Mouse (Mus musculus) forebrain, embryonic 13.5 days (tissue): ENCODE measurements around the gene Zfp385c. TPM values are rescaled to one million over a fixed set of nuclear protein-coding genes. Genes with fewer than 3 reads are reported as not detected.

Experiments used
- ATAC-seq: fragments of 200-750 bp; cut with Nextera tagmentation; 2 replicates; pipeline ENCODE4 v1.8.0; 2017
- H3K27ac ChIP-seq: fragments of 300-500 bp; sonication (generic); 2 replicates; pipeline ENCODE4 v1.5.1; 2015; ENCODE audit warnings: inconsistent platforms, mild to moderate bottlenecking, moderate library complexity
- H3K27me3 ChIP-seq: fragments of 300-500 bp; sonication (generic); 2 replicates; pipeline ENCODE4 v1.6.1; 2015; ENCODE audit warnings: mild to moderate bottlenecking, inconsistent platforms
- H3K36me3 ChIP-seq: fragments of 300-500 bp; sonication (generic); 2 replicates; pipeline ENCODE4 v1.6.1; 2015; ENCODE audit warnings: mild to moderate bottlenecking, inconsistent platforms; ENCODE audit not compliant: poor library complexity, severe bottlenecking
- H3K4me1 ChIP-seq: fragments of 300-500 bp; sonication (generic); 2 replicates; pipeline ENCODE4 v1.6.1; 2015; ENCODE audit warnings: inconsistent platforms
- H3K4me2 ChIP-seq: fragments of 300-500 bp; sonication (generic); 2 replicates; pipeline ENCODE4 v1.6.1; 2015; ENCODE audit warnings: inconsistent platforms, mild to moderate bottlenecking, moderate library complexity
- H3K4me3 ChIP-seq: fragments of 300-500 bp; sonication (generic); 2 replicates; pipeline ENCODE4 v1.5.1; 2015; ENCODE audit warnings: mild to moderate bottlenecking, inconsistent platforms
- H3K9ac ChIP-seq: fragments of 300-500 bp; sonication (generic); 2 replicates; pipeline ENCODE4 v1.6.1; 2015; ENCODE audit warnings: mild to moderate bottlenecking, inconsistent platforms
- H3K9me3 ChIP-seq: fragments of 300-500 bp; sonication (generic); replicated peaks from 2 replicates; pipeline ENCODE4 v1.6.1; 2016; ENCODE audit warnings: inconsistent platforms
- WGBS: fragments of 180-500 bp; shearing (Covaris S2); methylation state at CpG from one replicate; pipeline ENCODE4 v1.1.7; 2015; 5-methylcytosine and 5-hydroxymethylcytosine counted together
- polyA plus RNA-seq: library from polyadenylated mRNA; unstranded; fragments of >200 nt; fragmentation: Nextera tagmentation; extraction: Ambion mirVana; gene quantifications from 2 replicates; pipeline ENCODE4 v1.2.1, GENCODE M21; 2015

Zfp385c gene
- polyA plus RNA-seq, 1 experiment from 2014 or later: 0.48 TPM

- WGBS: 80% methylated on average over 4 of the region's 4 CpGs
- H3K4me3 ChIP-seq: no peak overlapping the region
- H3K27ac ChIP-seq: no peak overlapping the region
- peaks cover 23% of the 10 kb centered on the region; the same call in 1 of the 2 replicates for H3K4me1 ChIP-seq
- H3K36me3 ChIP-seq: peaks cover 31% of the 10 kb centered on the region
- no peak overlapping the region for H3K4me2 ChIP-seq
- H3K9me3 ChIP-seq: no peaks in the 10 kb centered on the region
- H3K9ac ChIP-seq: no peak overlapping the region
- H3K27me3 ChIP-seq: no peaks in the 10 kb centered on the region
- no peak for ATAC-seq
Measured at GRCm38 (mm10) chr11:100604321-100605005, 87.8 kb downstream of the Zfp385c start.

- H3K9ac ChIP-seq: no peak overlapping the region
- H3K27ac ChIP-seq: no peak overlapping the region
- H3K4me3 ChIP-seq: no peak overlapping the region
- no peaks in the 10 kb centered on the region for H3K27me3 ChIP-seq
- no peak overlapping the region for H3K4me2 ChIP-seq
- peaks cover 37% of the 10 kb centered on the region for H3K36me3 ChIP-seq
- 81% methylated on average over 8 of the region's 8 CpGs for WGBS
- peaks cover 23% of the 10 kb centered on the region; the same call in 1 of the 2 replicates for H3K4me1 ChIP-seq
- no peaks in the 10 kb centered on the region for H3K9me3 ChIP-seq
- no peak for ATAC-seq
Measured at GRCm38 (mm10) chr11:100603813-100604212, 88.4 kb downstream of the Zfp385c start.

GRCm38 (mm10) chr11:100603155-100603554, 89.1 kb downstream of the Zfp385c start:
- Histone ChIP-seq H3K27ac (no peak overlapping the region), H3K4me3 (no peak overlapping the region), H3K36me3 (peaks cover 41% of the 10 kb centered on the region), H3K9ac (no peak overlapping the region), H3K4me2 (no peak overlapping the region), H3K9me3 (no peaks in the 10 kb centered on the region), H3K27me3 (no peaks in the 10 kb centered on the region), H3K4me1 (peaks cover 23% of the 10 kb centered on the region; the same call in 1 of the 2 replicates)
- 95% methylated on average over 9 of the region's 9 CpGs for WGBS
- ATAC-seq: no peak

GRCm38 (mm10) chr11:100601372-100601771, 90.9 kb downstream of the Zfp385c start:
- 94% methylated on average over 3 of the region's 3 CpGs for WGBS
- no peaks in the 10 kb centered on the region for H3K9me3 ChIP-seq
- ATAC-seq: no peak
- no peak overlapping the region for H3K4me2 ChIP-seq
- H3K9ac ChIP-seq: no peak overlapping the region
- no peak overlapping the region for H3K27ac ChIP-seq
- H3K36me3 ChIP-seq: peaks cover 57% of the 10 kb centered on the region
- no peak overlapping the region for H3K4me3 ChIP-seq
- H3K4me1 ChIP-seq: peaks cover 21% of the 10 kb centered on the region; the same call in 1 of the 2 replicates
- no peaks in the 10 kb centered on the region for H3K27me3 ChIP-seq

GRCm38 (mm10) chr11:100598074-100598473, 94.2 kb downstream of the Zfp385c start:
- H3K4me3 ChIP-seq: no peak overlapping the region
- ATAC-seq: no peak
- no peaks in the 10 kb centered on the region for H3K27me3 ChIP-seq
- H3K9me3 ChIP-seq: no peaks in the 10 kb centered on the region
- peaks cover 88% of the 10 kb centered on the region for H3K36me3 ChIP-seq
- H3K27ac ChIP-seq: no peak overlapping the region
- 92% methylated on average over 4 of the region's 4 CpGs for WGBS
- no peak overlapping the region for H3K9ac ChIP-seq
- H3K4me1 ChIP-seq: no peaks in the 10 kb centered on the region
- no peak overlapping the region for H3K4me2 ChIP-seq

- 86% methylated on average over 4 of the region's 4 CpGs for WGBS
- no peaks in the 10 kb centered on the region for H3K4me1 ChIP-seq
Measured at GRCm38 (mm10) chr11:100595533-100595932, 96.7 kb downstream of the Zfp385c start.

GRCm38 (mm10) chr11:100594608-100595007, 97.6 kb downstream of the Zfp385c start:
- H3K9ac ChIP-seq: no peak overlapping the region
- no peak overlapping the region for H3K27ac ChIP-seq
- no peaks in the 10 kb centered on the region for H3K4me1 ChIP-seq
- WGBS: 91% methylated on average over 7 of the region's 7 CpGs
- peaks cover 98% of the 10 kb centered on the region for H3K36me3 ChIP-seq
- no peak for ATAC-seq
- H3K27me3 ChIP-seq: no peaks in the 10 kb centered on the region
- no peak overlapping the region for H3K4me2 ChIP-seq
- H3K9me3 ChIP-seq: no peaks in the 10 kb centered on the region
- H3K4me3 ChIP-seq: no peak overlapping the region

More at GRCm38 (mm10) chr11:100595533-100595932, 96.7 kb downstream of the Zfp385c start:
- Histone ChIP-seq H3K27me3 (no peaks in the 10 kb centered on the region), H3K27ac (no peak overlapping the region), H3K36me3 (peaks cover 98% of the 10 kb centered on the region), H3K4me2 (no peak overlapping the region), H3K9ac (no peak overlapping the region), H3K9me3 (no peaks in the 10 kb centered on the region), H3K4me3 (no peak overlapping the region)
- no peak for ATAC-seq

- no peak overlapping the region for H3K4me2 ChIP-seq
- no peaks in the 10 kb centered on the region for H3K9me3 ChIP-seq
- no peak overlapping the region for H3K4me3 ChIP-seq
- ATAC-seq: no peak
- no peaks in the 10 kb centered on the region for H3K27me3 ChIP-seq
- peaks cover 98% of the 10 kb centered on the region for H3K36me3 ChIP-seq
- WGBS: 88% methylated on average over 11 of the region's 11 CpGs
- H3K9ac ChIP-seq: no peak overlapping the region
- H3K27ac ChIP-seq: no peak overlapping the region
- no peaks in the 10 kb centered on the region for H3K4me1 ChIP-seq
Measured at GRCm38 (mm10) chr11:100592346-100593046, 99.8 kb downstream of the Zfp385c start.

- Histone ChIP-seq H3K4me1 (no peaks in the 10 kb centered on the region), H3K9me3 (no peaks in the 10 kb centered on the region)
Measured at GRCm38 (mm10) chr11:100588462-100588861, 103.8 kb downstream of the Zfp385c start.

GRCm38 (mm10) chr11:100585148-100585547, 107.1 kb downstream of the Zfp385c start:
- no peaks in the 10 kb centered on the region for H3K27me3 ChIP-seq
- over 99% methylated on average over 3 of the region's 3 CpGs for WGBS
- H3K4me1 ChIP-seq: peaks cover 7% of the 10 kb centered on the region
- no peak overlapping the region for H3K27ac ChIP-seq
- H3K9ac ChIP-seq: no peak overlapping the region
- H3K9me3 ChIP-seq: no peaks in the 10 kb centered on the region
- no peak overlapping the region for H3K4me3 ChIP-seq
- no peak for ATAC-seq
- no peak overlapping the region for H3K4me2 ChIP-seq
- peaks cover 100% of the 10 kb centered on the region for H3K36me3 ChIP-seq

More at GRCm38 (mm10) chr11:100588462-100588861, 103.8 kb downstream of the Zfp385c start:
- ATAC-seq: no peak
- Histone ChIP-seq H3K9ac (no peak overlapping the region), H3K27me3 (no peaks in the 10 kb centered on the region), H3K27ac (no peak overlapping the region), H3K4me2 (no peak overlapping the region), H3K36me3 (peaks cover 100% of the 10 kb centered on the region), H3K4me3 (no peak overlapping the region)
- WGBS: 94% methylated on average over 2 of the region's 2 CpGs

- no peak overlapping the region for H3K27ac ChIP-seq
- H3K9me3 ChIP-seq: no peaks in the 10 kb centered on the region
- no peak for ATAC-seq
- peaks cover 7% of the 10 kb centered on the region for H3K4me1 ChIP-seq
- no peaks in the 10 kb centered on the region for H3K27me3 ChIP-seq
- no peak overlapping the region for H3K4me3 ChIP-seq
- WGBS: 88% methylated on average over 7 of the region's 7 CpGs
- no peak overlapping the region for H3K4me2 ChIP-seq
- H3K36me3 ChIP-seq: peaks cover 100% of the 10 kb centered on the region
- H3K9ac ChIP-seq: no peak overlapping the region
Measured at GRCm38 (mm10) chr11:100584561-100584961, 107.7 kb downstream of the Zfp385c start.

- ATAC-seq: no peak
- H3K9me3 ChIP-seq: no peaks in the 10 kb centered on the region
- H3K4me2 ChIP-seq: no peak overlapping the region
- no peak overlapping the region for H3K27ac ChIP-seq
- no peak overlapping the region for H3K4me3 ChIP-seq
- no peak overlapping the region for H3K9ac ChIP-seq
- H3K36me3 ChIP-seq: peaks cover 98% of the 10 kb centered on the region
- 95% methylated on average over 2 of the region's 2 CpGs for whole genome bisulfite sequencing
- peaks cover 7% of the 10 kb centered on the region for H3K4me1 ChIP-seq
- H3K27me3 ChIP-seq: no peaks in the 10 kb centered on the region
Measured at GRCm38 (mm10) chr11:100582836-100583235, 109.4 kb downstream of the Zfp385c start.
